Mouse (Mus musculus) embryonic stem cell, embryonic (primary cell): ENCODE results near the gene S100a4.

ENCODE experiments used
- CTCF ChIA-PET, 4 experiments: fragments of 300-600 bp in 2 of 4; fragments of 350-600 bp in 2 of 4; sonication (Branson Sonifier 250); formaldehyde crosslinking; loops; one replicate each; lab custom pipeline; 2022; ENCODE audit warnings: inconsistent platforms in 2 of 4; lab: Charles Lee
- POLR2A ChIA-PET, 4 experiments: fragments of 300-600 bp in 2 of 4; fragments of 350-600 bp in 2 of 4; sonication (Branson Sonifier 250); formaldehyde crosslinking; loops; one replicate each; lab custom pipeline; 2022; ENCODE audit warnings: antibody characterized with exemption in 4 of 4, inconsistent platforms in 1 of 4; lab: Charles Lee

S100a4 gene

DNA sequence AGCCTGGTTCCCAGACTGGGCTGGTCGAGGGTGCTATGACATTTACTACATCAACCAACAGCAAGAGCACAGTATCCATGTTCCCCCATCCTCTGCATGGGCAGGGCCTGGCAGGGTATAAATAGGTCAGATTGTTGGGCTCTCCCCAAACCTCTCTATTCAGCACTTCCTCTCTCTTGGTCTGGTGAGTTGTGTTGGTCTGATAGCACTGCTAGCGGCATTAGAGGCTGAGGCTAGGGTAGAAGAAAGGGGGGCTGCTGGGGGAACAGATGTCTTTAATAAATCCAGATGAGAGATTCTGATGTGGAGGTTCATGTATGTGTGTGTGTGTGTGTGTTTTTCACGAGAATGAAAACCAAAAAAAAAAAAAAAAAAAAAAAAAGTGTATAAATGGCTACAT lies at the start of gene S100a4:
Gene S100a4, plus strand, starts transcription at position 149 of the 400 bp plus-strand sequence.
- ChIA-PET POLR2A (interaction anchor here in 3 of 4 experiments (0.6 to 1.6 kb wide), 9 partner anchors 9 to 1425 kb away, joined by 3 to 4 read pairs (median 4); partner anchors contain the start of gene S100a6 (in 1 of the 3)), CTCF (interaction anchor here in 3 of 4 experiments (0.9 to 1.8 kb wide), 3 partner anchors 17 to 408 kb away, joined by 3 to 8 read pairs (median 3); no protein-coding TSS in a partner anchor)

DNA sequence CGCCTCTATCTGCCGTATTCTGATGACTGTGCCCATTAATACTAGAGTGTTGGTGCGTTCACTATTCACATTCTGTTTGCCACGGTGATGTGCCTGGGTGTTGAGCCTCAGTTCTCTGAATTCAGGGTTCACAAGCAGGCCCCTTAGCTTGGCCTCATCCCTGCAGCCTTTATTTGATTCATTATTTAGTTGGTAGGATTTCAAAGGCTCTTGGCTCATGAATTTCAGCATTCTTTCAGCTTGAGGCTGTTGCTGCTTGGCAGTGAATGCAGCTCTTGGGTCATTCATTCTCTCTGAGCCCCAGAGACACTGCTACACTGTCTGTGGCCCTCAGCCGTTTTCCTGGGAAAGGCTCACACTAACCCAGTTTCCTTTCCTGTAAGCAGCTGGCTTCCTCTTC lies 47.6 kb upstream of the S100a4 start:
- ChIA-PET POLR2A (interaction anchor here in 1 of 4 experiments (1.6 kb wide), 1 partner anchor 63 kb away, joined by 4 read pairs; no protein-coding TSS in a partner anchor), CTCF (interaction anchor here in 1 of 4 experiments (1.1 kb wide), 1 partner anchor 66 kb away, joined by 3 read pairs; the partner anchor contains the start of gene Snapin)

DNA sequence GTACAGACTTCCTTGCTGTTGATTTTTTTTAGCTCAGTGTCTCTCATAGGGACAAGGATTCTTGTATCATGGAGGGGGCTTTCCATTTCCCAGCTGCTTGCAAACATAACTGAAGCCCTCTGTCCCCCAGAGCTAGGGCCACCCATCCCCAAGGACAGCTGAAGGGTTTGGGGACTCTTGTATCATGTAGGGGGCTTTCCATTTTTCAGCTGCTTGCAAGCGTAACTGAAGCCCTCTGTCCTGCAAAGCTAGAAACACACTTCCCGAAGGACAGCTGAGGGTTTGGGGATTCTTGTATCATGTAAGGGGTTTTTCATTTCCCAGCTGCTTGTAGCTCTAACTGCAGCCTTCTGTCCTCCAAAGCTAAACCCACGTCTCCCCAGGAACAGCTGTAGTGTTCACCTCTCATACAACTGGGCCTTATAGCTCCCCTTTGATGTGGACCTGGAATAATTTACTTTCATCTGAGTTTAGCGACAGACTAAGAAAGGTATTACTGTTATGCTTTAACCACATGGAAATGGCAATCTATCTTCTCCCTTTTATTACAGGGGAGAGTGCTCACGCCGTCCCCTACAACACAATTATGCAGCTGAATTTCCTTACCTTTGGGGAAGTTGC lies 43.5 kb upstream of the S100a4 start, which contains the start of gene S100a3:
Gene S100a3, plus strand, starts transcription at position 571 of the 621 bp plus-strand sequence.
- ChIA-PET CTCF (interaction anchor here in 2 of 4 experiments (0.8 to 1.3 kb wide), 4 partner anchors 23 to 150 kb away, joined by 3 to 4 read pairs (median 3); partner anchors contain the start of gene Snapin (in 1 of the 2)), POLR2A (interaction anchor here in 3 of 4 experiments (0.6 to 2.0 kb wide), 6 partner anchors 23 to 199 kb away, joined by 3 to 11 read pairs (median 4); partner anchors contain the start of gene S100a16 (in 2 of the 3))

DNA sequence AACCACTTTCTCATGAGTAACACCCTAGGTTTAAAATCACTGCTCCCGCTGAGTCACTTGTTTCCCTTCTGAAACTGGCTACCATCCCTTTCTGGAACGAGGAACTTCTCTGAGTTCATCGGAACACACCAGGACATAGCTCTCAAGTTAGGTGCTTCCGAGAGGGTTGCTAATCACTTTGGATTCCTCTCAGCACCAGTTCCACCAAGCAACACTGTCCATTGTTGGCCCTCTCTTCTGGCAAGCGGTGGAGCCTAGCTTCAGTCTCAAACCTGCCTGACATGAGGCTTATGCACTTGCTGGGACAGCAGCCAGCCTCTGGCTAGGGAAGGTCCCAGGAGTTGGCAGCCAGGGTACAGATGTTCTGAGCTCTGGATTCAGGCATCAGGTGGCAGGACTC lies 28.9 kb upstream of the S100a4 start:
- POLR2A ChIA-PET = interaction anchor here in 2 of 4 experiments (0.9 to 1.2 kb wide), 4 partner anchors 11 to 62 kb away, joined by 3 read pairs; partner anchors contain the start of gene S100a16 (in 2 of the 2)

DNA sequence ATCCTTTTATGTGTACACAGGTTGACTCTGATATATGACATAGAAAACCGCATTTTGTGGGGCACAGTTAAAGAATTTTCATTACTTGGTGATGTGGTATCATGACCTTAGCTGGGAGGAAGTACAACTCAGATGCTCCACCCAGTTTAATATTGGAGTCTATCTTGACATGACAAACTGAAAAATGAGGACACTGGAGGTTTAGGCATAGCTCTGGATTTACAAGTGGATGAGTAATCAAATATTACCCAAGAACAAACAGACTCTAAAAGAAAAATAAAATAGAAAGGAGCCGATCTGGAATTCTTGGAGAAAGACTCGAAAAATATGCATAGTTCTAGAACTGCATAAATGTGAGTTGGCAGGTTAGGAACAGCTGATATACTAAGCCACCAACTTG lies 28.3 kb upstream of the S100a4 start:
- ChIA-PET CTCF (no interaction called here), POLR2A (interaction anchor here in 2 of 4 experiments (0.6 to 1.2 kb wide), 4 partner anchors 11 to 42 kb away, joined by 3 read pairs; partner anchors contain the start of gene S100a16 (in 2 of the 2))

More for the DNA sequence above, 28.9 kb upstream of the S100a4 start:
- CTCF ChIA-PET = interaction anchor here in 2 of 4 experiments (0.6 to 0.8 kb wide), 2 partner anchors 8 to 438 kb away, joined by 3 read pairs; no protein-coding TSS in a partner anchor

DNA sequence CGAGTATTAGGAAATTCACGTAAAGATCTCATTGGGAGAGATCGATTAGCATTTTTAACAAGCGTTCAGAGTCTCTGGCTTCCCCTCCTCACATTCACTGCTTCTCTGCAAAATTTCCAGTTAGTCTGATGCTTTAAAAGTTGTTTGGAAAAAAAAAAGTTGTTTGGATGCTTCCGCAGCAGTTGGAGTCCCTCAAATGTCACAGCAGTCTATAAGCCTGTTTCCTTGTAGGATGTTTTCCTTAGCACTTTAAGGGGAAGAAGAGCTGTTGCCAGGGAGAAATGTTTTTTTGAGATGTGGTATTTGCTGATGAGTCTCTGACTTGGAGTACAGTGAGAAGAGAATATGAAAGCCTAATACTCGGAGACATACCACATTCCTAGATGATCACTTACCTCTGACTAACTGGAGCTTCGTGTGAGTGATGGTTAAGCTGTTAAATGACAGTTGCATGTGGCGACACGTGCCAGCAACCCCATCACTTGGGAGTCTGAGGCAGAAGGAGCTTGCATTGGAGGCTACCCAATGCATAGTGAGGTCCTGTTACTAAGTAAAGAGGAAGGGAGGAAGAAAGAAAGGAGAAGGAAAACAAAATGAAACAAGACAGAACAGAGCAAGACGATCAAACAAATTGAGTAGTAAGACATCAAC lies 27.1 kb upstream of the S100a4 start:
- ChIA-PET CTCF (no interaction called here), POLR2A (interaction anchor here in 1 of 4 experiments (0.6 to 1.0 kb wide), 2 partner anchors 38 to 68 kb away, joined by 3 to 4 read pairs; no protein-coding TSS in a partner anchor)

DNA sequence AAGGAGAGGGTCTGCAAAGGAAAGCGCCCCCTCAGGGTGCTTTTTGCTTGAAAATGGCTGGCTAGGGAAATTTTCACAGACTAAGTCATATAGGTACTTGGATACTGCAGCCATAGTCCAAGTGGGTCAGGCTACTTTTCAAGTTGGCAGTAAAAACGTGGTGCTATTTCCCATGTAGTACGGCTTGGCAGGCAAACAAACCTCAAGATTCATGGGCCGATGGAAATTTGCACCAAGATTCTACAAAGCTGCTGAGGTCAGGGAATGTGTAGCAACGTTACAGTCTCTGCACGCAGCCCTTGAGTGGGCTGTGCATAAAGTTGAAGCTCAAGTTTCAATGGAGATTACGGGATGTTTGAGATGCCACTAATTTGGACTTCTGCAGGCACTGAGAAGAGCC lies 24.1 kb upstream of the S100a4 start:
- ChIA-PET CTCF (no interaction called here), POLR2A (interaction anchor here in 2 of 4 experiments (1.2 to 1.9 kb wide), 2 partner anchors 35 to 66 kb away, joined by 3 to 4 read pairs; partner anchors contain the start of genes S100a1 (in 1 of the 2) and S100a13 (in 1 of the 2))

DNA sequence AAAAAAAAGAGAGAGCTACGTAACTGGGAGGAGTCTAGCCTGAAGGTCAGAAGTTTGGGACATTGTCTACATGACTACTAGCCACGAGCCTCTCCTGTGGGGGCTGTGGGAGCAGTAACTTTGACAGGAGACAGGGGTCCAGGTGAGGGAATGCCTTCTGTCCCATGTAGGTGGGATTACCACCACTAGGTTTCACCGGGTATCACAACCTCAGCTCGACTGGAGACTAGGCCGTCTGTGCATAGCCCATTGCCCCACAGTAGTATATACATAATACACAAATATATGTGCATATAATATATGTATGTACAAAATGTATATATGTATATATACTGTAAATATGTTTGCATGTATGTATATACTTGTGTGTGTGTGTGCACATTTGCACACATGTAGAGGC lies 22.4 kb upstream of the S100a4 start:
- ChIA-PET POLR2A (interaction anchor here in 2 of 4 experiments (0.8 to 1.9 kb wide), 2 partner anchors 68 to 79 kb away, joined by 3 to 4 read pairs; partner anchors contain the start of genes S100a1 (in 1 of the 2) and S100a13 (in 1 of the 2)), CTCF (interaction anchor here in 3 of 4 experiments (0.7 to 1.1 kb wide), 4 partner anchors 9 to 129 kb away, joined by 3 to 5 read pairs (median 3); no protein-coding TSS in a partner anchor)

DNA sequence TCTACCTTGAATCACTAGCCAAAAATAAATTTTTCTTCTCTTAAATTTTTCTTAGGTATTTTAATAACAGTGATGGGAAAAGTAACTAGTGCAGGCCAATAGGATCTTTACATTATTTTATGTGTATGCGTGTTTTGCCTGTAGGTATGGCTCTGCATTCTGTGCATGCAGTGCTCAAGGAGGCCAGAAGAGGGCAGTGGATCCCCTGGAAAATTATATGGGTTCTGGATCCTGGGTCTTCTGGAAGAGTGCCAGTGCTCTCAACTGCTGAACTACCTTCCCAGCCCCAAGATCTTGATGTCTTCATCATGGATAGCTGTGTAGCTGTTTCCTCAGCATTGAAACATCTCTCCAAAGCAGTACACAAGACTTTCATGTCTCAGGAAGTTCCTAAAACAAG lies 21.4 kb upstream of the S100a4 start:
- POLR2A ChIA-PET = no interaction called here
- CTCF ChIA-PET = interaction anchor here in 1 of 4 experiments (1.1 to 6.5 kb wide), 4 partner anchors 22 to 127 kb away, joined by 3 to 52 read pairs (median 5); partner anchors contain the start of gene S100a3

DNA sequence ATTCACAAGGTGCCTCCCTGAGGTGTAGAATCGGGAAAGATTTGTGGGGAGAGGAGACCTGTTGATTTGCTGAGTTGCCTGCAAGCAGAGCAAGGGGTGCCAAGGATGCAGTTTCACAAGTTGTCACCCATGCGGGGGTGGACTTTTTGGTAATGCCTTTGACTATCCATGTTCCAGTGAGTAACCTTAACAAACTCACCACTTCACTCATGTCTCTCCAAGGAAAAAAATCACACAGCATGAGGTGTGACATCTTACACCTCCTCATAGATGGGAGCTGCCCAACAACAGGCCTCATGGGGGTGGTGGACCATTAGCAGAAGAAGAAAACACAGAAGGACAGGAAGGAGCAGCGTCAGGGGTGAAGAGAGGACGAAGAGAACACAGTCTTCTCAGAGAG lies 21.0 kb upstream of the S100a4 start:
- POLR2A ChIA-PET = interaction anchor here in 1 of 4 experiments (1.0 kb wide), 1 partner anchor 92 kb away, joined by 3 read pairs; the partner anchor contains the start of gene Snapin

DNA sequence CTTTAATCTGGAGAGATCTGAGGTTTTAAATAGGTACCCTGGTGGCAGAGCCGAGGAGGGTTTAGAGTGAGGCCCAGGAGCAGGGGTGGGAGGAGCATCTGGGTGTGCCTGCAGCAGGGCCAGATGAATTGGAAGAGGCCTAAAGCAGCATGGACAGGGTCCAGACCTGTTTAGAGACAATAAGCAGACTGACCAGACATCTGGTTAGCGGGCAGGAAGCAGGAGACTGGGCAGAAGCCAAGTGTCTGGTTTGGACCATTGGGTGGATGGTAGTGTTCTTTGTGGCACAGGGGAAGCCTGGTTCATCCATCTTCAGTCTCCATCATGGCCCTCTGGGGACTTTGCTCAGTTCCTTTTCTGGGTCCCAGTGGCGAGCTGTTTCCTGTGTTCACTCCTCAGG lies 19.7 kb upstream of the S100a4 start:
- POLR2A ChIA-PET = interaction anchor here in 1 of 4 experiments (0.6 kb wide), 1 partner anchor 319 kb away, joined by 3 read pairs; the partner anchor contains the start of gene Dennd4b
- CTCF ChIA-PET = interaction anchor here in 2 of 4 experiments (0.7 to 6.5 kb wide), 2 partner anchors 126 kb away, joined by 3 to 52 read pairs; no protein-coding TSS in a partner anchor

More for the DNA sequence above, 21.0 kb upstream of the S100a4 start:
- CTCF ChIA-PET = interaction anchor here in 1 of 4 experiments (1.1 to 6.5 kb wide), 5 partner anchors 23 to 127 kb away, joined by 3 to 52 read pairs (median 4); partner anchors contain the start of gene S100a3

DNA sequence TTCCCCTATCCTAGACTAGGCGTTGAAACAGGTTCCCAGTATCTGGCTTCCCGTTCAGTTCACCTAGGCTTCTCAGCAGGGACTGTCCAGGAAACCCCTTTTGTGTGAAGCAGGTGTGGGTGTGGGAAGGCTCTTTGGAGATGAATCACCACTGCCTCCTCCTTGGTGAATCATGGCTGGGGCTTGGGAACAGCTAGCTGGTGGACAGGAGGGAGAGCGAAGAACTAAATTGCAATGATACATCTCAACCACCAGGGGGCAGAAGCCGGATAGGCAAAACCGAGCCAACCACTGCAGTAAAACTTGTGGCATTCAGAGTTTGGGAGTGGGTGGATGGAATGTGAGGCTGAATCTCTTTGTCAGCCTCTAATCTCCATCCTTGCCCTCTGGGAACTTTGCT lies 18.0 kb upstream of the S100a4 start:
- ChIA-PET CTCF (interaction anchor here (0.6 to 6.5 kb wide), 17 partner anchors 11 to 124 kb away, joined by 3 to 52 read pairs (median 6); partner anchors contain the start of genes S100a14 (in 1 of the 4) and S100a6 (in 1 of the 4)), POLR2A (interaction anchor here in 3 of 4 experiments (0.7 to 3.5 kb wide), 12 partner anchors 9 to 353 kb away, joined by 3 to 33 read pairs (median 4); partner anchors contain the start of genes S100a1 (in 2 of the 3), S100a13 (in 2 of the 3), S100a6 (in 2 of the 3) and Chtop (in 1 of the 3))

DNA sequence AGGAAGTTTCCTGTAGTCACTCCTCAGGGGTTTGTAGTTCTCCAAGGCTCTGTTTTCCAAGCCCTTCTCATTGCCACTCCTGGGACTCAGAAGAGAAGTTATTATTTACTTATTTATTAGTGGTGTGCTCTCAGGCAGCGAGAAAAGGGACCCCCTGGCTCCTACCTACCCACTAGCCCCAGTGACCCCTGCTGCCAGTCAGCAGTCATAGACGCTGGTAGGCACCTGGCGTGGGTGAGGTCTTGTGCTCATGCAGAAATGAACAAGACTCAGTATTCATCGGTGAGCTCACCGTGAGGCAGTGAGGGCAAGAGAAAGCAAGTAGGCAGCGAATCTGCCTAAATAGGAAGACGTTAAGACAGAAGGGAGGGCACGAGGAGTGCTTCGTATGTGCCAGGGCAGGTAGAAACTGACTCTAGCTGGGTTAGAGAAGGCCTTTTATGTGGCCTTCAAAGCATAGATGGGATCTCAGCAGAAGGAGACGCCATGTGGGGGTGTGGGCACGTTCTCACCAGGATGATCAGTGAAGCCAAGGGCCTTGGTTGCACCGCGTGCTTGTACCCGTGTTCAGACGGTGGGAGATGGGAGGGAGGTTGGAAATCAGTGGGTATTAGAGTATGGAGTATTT lies 17.4 kb upstream of the S100a4 start:
- POLR2A ChIA-PET = interaction anchor here in 3 of 4 experiments (0.7 to 3.5 kb wide), 24 partner anchors 9 to 354 kb away, joined by 3 to 33 read pairs (median 4); partner anchors contain the start of genes S100a1 (in 2 of the 3), S100a13 (in 2 of the 3), S100a6 (in 2 of the 3) and Chtop (in 1 of the 3)

DNA sequence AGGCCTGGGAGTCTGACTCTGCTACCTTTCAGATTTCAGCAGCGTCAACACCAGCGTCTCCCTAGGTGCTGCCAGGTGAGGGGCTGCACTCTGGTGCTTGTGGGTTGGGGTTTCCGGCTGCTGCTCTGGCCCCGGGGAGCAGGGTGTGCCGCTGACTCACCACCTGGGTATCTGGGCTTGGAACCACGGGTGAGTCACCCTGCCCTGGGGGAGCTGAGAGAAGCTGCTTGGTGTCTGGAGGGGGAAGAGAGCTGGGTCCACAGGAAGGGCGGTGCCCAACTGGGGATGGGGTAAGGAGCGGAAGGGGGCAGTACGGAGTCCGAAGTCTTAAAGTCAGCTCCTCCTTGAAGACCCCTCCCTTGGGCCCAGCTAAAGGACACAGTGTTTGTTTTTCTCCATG lies 16.7 kb upstream of the S100a4 start:
- ChIA-PET CTCF (interaction anchor here (0.7 to 6.5 kb wide), 36 partner anchors 9 to 123 kb away, joined by 3 to 52 read pairs (median 6); partner anchors contain the start of genes S100a7a (in 2 of the 4), S100a14 (in 1 of the 4), S100a16 (in 1 of the 4) and S100a3 (in 1 of the 4)), POLR2A (interaction anchor here in 3 of 4 experiments (0.6 to 3.5 kb wide), 31 partner anchors 9 to 153 kb away, joined by 3 to 33 read pairs (median 4); partner anchors contain the start of genes S100a1 (in 2 of the 3), S100a13 (in 2 of the 3), S100a6 (in 2 of the 3) and Chtop (in 1 of the 3))

More for the DNA sequence above, 17.4 kb upstream of the S100a4 start:
- CTCF ChIA-PET = interaction anchor here (0.5 to 6.5 kb wide), 33 partner anchors 10 to 472 kb away, joined by 3 to 52 read pairs (median 6); partner anchors contain the start of genes S100a7a (in 2 of the 4), S100a14 (in 1 of the 4), S100a6 (in 1 of the 4) and Snapin (in 1 of the 4)

DNA sequence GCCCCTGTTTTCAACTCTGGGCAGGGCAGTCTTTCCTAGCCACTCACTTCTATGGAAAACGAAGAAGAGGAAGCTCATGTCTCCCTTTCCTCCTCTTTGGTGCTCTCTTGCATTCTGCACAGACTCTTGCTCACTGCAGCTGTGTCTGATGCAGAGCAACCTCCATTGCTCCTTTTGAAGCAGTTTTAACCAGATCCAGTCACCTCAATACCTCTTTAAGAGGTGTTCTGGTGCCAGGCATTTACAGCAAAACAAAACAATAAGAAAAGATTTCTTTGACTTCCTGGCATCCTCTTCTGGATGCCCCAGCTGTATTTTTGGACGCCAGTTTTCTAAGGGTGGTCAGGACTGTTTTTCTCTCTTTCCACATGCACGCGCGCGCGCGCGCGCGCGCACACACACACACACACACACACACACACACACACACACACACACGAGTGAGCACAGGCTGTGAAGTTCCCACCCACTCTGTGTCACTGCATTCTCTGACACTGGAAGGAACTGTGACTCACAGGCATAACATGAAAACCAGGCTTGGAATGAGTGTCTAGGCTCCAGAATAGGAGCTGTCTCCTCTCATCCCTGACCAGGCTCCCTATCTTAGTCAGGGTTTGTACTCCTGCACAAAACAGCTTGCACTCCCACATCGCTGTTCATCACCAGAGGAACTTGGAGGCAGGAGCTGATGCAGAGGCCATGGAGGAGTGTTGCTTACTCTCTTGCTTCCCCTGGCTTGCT lies 16.0 kb upstream of the S100a4 start:
- POLR2A ChIA-PET = interaction anchor here in 3 of 4 experiments (0.6 to 3.5 kb wide), 33 partner anchors 9 to 154 kb away, joined by 3 to 33 read pairs (median 4); partner anchors contain the start of genes S100a1 (in 2 of the 3), S100a13 (in 2 of the 3), S100a6 (in 2 of the 3) and Chtop (in 1 of the 3)
- CTCF ChIA-PET = interaction anchor here (0.6 to 6.5 kb wide), 34 partner anchors 9 to 200 kb away, joined by 3 to 52 read pairs (median 6); partner anchors contain the start of genes S100a14 (in 1 of the 4), S100a16 (in 1 of the 4), S100a3 (in 1 of the 4) and S100a6 (in 1 of the 4)
